Mouse (Mus musculus): ENCODE results near the gene Agps.
A peak's percentile ranks its signal among the peaks of the same experiment; 100 is the strongest.

Gene Agps

DNA sequence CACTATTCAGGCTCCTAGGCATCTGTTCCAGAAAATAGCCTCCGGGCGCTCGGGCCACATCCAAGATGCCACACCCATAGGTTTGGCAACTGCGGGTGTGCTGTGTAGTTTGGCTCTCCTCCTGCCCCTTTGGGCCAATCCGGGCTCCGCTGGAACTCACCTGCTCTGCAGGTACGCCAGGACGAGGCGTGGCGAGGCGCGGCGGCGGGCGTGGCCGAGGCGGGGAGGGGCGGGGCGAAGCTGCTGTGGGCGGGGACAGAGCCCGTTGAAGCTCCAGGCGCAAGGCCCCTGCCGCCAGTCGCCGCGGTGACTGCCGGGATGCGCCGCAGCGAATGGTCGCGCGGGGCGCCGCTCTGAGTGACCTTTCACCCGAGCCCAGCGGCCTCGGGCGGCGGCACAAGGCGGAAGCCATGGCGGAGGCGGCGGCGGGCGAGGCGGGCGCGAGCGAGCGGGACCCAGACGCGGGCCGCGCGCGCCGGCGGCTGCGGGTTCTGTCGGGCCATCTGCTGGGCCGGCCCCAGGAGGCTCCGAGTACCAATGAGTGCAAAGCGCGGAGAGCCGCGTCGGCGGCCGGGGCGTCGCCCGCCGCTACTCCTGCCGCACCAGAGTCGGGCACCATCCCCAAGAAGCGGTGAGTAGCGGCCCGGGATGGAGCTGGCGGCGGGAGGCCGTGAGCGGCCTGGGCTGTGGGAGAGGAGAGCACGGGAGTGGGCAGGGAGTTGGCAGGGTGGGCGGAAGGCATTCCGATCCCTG, at the start of gene Agps:
Gene Agps (plus strand): TSS at position 297 of the 753 bp plus-strand sequence.
- peak; percentile 75 for DNase-seq (ENCODE audit: low spot score)

DNA sequence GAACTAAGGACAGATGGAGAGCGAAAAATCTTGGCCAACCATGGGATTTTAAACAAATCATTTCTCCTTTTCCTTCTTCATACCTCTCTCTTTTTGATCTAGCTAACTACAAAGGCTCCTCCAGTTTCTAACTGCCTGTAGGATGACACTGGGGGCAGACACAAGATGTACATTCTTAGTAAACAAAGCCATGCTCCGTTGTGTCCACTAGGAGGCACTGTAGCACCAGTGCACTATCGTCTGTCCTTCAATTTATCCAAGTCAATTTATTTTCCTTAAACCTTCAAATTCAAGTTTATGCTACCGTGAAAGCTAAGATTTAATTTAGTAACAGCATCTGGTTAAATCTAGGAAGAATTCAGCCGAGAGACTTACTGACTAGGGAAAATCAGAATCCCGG, 45.9 kb upstream of the Agps start:
- DNase-seq (ENCODE audit: low spot score): no peak

DNA sequence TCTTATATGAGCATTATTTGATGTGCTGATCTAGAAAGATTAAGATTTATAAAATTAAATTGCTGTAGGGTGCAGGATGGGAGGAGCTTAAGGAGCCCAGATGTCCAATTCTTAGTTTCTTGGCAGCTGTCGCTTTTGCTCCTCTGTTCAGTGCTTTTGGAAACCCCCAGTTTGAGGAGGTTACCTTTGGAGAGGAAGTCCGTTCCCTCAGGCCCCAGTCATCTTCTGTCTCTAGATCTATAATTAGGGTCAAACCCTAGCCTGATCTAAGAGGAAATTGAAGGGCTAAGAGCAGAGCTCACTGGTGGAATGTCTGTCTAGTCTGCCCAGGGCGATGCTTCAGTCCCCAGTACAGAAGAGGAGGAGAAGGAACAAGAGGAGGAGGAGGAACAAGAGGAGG, 43.5 kb upstream of the Agps start:
- DNase-seq (ENCODE audit: low spot score): no peak

DNA sequence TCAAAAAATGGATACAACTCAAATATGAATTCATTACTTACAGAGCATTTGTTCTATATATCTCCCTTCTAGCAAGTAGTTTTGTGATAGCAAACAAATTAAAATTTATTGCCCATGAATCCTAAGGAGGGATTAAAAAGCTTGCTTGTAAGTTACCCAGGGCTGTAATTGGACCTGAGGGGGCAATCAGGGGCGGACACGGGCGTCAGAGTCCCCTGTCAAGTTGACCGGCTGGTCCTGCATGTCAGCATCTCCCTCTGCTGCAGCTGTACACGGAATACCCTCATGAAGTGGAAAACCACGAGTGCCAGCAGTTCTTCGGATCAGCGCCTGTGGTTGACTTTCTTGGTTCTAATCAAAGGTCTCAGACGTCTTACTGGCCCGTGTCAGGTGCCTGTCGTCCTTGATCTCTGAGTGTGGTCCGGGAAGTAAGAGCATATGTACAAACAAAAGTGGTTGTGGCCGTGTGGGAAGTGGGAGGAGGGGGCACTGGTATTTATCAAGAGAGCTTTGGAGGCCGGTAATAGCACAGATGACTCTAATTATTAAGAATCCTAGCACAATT, 41.9 kb upstream of the Agps start:
- no peak for DNase-seq (ENCODE audit: low spot score)

DNA sequence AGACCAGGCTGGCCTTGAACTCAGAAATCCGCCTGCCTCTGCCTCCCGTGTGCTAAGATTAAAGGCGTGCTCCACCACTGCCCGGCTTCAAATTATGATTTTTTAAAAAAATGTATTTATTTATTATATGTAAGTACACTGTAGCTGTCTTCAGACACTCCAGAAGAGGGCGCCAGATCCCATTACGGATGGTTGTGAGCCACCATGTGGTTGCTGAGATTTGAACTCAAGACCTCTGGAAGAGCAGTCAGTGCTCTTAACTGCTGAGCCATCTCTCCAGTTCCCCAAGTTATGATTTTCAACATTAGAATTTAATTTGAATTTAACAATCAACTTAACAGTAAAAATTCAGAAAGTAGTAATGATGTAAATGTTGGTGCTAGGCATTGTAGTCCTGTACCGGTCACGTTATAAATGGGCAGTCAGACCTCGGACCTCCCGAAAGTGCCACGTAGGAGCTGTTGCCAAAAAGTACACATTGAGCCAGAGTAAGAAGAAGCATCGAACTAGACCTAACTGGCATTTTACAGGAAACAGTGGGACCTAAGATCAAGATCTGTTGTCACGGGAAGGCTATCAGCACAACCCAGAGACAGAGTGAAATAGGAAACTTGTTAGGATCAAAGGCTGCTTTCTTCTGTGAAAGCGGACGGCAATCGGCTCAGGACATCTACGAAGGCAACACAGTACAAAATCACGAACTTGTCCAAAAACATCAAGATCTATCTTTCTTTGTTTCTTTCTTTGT, 40.2 kb upstream of the Agps start:
- no peak for DNase-seq (ENCODE audit: low spot score)

DNA sequence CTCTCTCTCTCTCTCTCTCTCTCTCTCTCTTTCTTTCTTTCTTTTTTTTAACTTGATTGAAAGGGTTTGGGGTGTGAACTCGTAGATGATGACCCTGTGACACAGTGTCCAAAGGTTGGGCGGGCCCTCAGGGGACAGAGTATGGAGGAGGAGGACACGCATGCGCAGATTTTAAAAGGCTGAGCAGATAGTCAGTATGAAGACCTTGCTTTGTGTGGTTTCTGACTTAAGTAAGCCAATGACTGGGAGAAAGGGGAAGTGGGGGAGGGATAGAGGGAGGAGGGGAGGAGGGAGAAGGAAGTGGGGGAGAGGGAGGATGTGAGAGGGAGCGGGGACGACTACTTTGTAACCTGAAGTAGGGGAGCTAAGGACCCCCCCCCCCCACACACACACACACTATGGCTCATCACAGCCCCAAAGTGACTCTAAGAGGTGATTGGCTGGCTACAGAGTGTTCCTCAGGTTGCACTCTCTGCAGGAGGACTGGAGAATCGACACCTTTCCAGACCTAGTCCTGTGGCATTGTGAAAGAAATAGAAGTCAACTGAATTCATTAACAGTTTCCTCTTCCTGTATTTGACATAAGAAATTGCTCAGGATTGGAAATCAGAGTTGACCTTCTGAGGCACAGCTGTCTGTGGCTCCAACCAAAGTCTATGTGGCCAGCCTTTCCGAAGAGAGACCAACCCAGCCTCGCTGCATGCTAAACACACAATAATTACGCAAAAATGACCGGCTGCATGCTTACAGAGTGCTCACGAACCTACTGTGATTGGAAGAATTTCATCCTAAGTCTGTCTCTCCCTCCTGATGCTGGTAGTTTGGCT, 39.4 kb upstream of the Agps start:
- no peak for DNase-seq (ENCODE audit: low spot score)

DNA sequence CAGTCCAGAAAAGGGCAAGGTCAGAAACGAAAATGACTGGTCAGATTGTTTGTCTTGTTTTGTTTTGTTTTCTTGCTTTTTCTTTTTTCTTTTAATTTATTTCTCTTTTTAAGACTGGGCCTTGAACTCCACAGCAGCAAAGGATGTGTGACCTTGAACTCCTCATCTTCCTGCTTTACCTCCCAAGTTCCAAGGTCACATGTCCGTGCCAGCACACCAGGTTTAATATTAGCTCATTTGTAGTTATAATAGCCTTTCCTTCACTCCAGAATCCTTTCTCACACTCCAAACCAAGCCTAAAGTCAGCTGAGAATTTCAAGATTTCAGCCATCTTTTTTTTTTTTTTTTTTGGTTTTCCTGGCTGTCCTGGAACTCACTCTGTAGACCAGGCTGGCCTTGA, 35.8 kb upstream of the Agps start:
- DNase-seq (ENCODE audit: low spot score): no peak

DNA sequence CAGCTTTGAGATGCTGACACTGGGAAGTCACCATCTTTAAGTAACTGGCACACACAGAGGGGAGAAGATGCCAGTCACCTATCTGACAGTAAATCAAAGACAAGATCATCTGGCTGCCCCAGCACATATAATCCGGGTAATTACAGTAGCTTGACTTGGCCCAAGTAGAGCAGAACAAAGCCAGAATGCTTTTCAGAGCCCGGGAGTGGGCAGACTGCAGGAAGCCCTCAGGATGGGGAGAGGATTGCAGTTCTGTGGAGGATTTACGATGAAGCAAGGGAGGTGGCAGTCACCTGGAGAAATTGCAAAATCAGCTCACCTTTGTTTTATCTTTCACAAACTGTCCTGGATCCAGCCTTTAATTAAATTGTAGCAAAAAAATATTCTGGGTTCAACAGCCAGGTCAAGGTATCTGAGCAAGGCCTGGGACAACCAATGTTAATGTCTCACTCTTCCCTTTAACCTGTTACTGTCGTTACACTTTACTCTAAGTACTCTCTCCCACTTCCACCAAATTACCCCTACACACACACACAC, 33.5 kb upstream of the Agps start:
- DNase-seq (ENCODE audit: low spot score): no peak

DNA sequence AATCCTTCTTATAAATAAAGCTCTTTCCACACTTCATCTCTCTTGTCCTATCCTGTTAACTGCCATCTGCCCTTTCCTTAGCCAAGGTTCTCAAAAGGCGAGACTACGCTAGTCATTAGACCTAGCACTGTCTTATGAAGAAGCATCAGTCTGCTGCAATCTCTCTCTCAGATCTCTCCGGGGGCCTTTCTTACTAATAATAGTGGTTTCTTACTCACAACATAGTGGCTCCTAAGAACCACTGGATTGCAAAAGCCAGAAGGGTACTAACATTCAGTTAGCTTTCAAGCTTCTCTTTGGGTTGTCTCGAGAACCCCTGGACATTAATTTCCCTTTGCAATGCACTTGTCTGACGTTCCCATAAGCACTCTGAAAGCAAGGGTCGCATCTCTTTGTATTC, 26.2 kb upstream of the Agps start:
- no peak for DNase-seq (ENCODE audit: low spot score)

DNA sequence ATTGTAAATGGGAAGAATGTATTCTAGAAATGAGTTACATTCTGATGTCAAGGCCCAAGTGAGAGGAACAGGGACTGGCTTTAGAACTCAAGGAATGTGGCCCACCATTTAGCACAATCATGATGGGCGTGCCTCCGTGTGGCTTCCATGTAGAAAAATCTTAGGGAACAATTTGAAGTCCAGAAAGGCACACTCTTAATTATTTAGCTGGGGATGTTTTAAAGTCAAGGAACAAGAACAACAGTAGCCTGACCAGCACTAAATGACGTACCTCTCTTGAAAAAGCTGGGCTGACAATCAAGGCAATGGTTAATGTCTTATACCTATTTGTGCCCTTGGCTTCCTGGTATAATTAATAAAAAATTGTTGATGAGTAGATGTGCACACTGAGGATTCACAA, 25.1 kb upstream of the Agps start:
- DNase-seq (ENCODE audit: low spot score): no peak

DNA sequence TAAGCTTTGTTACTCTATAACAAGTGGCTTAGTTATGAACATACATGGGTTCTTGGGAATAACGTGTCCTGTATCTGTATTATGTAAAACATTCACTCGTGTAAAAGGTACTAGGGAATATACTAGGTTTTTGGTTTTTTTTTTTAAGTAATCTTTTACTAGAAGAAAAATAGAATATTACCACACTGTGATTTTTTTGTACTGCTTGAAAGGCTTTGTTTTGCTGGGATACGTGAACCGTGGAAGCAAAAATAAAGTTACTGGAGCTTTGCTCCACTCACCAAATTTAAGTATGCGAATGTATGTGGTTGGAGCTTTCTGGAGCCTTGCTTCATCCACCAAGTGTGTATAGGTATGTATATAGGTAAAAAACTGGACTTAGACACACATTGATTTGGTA, 24.5 kb upstream of the Agps start:
- DNase-seq (ENCODE audit: low spot score): no peak

DNA sequence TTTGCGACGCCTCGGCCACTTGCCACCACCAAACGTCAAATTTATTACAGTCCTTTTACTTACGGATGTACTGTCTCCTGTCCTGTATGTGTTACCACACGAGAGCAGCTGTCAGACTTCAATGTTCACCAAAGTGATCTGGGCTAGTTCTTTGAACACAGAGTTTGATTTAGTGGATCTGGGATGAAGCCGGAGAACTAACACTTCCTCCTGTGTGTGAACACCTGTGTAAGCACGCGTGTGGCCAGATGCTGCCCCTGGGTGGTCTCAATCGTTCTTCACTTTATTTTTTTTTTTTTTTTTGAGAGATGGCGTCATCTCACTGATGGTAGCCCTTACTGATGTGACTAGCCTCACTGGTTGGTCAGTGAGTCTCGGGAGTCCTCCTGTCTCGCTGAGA, 17.1 kb upstream of the Agps start:
- DNase-seq (ENCODE audit: low spot score): no peak

DNA sequence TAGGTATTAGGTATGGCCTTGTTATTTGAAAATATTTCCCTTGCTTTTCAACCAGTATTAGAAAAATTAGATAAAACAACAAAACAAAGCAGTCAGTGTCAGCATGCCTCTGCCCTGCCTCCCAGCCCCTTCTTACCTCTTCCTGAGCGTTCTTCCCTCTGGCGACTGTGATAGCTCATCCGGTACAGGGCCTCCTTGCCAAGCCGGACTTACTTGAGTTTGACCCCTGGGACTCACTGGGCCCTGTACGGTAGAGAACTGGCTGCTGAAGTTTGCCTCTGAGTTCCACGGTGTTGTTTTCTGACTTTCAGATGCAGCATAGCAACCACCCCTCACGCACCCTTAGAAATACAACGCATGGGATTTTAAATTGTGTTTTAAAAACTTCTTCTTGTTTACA, 16.5 kb upstream of the Agps start:
- DNase-seq (ENCODE audit: low spot score): no peak

DNA sequence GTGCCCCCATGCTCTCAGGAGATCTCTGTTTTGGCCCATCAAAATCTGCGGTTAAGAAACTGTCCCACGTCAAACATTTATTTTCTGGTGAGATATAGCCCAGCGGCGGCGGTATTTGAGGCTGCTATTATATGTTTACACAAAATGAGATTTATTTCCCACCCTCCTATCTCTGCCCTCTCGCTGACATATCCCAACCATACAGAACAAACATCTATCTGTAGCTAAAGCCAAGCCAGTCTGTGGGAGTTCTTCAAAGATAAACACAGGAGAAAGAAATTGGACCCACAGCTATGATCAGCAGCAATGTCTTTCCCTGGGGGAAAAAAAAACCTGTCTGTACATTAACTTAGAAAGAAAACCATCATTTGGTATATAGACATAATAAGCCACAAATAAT, 15.3 kb upstream of the Agps start:
- no peak for DNase-seq (ENCODE audit: low spot score)

DNA sequence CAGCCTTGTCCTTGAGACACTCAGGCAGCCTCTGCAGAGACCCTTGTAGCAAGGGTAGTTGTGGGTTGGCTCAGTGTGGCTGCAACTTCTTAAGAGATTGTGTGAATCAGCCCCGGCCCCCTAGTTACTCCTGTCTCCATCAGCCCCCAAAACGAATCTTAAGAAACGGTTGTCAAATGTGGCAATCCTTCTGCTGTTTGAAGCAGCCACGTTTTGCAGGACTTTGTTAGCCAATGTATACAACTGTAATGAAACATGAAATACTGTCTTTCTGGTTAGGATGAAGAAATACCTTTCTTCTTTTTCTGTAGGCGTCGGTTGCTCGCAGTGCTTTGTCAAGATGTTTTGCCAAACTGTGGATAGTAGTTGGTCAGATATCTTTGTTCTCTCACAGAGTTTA, 13.3 kb upstream of the Agps start:
- DNase-seq (ENCODE audit: low spot score): no peak

DNA sequence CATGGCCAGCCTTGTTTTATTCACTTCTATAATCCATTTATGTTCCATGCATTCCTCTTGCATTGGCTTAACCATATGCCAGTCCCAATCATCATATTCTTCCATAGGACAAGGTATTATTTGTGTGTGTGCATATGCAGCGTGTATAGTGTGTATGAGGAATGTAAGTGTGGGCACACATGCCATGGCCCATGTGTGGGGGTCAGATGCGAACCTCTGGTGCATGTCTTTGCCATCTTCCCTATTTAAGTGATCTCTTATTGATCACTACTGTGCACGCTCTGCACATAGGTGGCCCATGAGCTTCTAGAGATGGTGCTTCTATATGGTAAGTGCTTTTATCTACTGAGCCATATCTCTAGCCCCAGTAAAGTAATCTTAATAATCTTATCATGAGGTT, 12.2 kb upstream of the Agps start:
- DNase-seq (ENCODE audit: low spot score): no peak

DNA sequence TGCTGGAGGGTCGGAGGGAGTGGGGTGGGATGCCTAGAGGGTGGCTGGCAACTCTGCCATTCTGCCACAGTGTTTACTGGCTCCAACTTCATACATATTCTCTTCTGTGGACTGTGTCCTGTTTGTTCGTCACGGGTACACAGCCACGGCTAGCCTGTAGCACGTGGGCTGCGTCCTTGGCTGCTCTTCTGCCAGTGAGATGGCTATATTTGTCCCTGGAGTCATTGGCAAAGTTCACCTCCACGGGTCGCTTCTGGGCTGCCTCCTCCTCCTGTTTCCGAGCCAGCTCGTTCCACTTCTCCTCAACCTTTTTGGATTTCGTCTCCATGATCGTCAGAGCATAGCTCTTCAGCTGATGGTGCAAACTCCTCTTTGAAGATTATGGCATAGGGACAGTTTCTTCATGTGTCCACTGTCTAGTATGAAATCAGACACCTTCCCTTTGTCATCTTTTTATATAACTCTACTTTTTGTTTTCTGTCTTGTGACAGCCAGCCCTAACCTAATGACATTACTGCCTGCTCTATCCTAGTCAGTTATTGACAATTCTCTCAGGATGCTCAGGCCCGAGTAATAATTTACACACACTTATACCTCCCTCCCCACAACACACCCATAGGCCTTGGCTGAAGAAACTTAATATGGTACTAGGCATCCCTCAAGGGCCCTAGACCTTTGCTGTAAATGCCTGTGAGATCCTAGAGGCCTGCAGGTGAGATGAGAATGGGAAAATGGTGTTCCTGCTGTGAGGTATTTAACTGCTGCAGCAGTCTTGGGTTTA, 9.8 kb upstream of the Agps start:
- no peak for DNase-seq (ENCODE audit: low spot score)

DNA sequence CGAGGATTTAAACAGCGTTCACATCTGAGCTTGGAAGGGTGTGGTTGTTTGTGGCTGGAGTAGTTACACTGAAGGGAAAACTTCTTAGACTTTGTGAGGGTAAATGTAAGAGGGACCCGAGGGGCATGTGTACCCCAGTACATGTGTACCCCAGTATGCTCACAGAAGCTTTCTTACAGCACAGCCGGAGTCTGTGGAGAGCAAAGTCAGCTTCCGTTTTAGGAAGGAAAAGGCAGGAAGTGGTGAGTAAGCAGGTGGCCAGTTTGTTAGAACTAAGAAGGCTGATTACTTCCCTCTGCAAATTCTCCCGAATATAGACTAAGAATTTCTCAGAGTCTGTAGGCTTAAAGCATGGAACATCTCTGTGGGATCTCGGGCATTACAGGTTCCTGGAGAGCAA, 8.2 kb upstream of the Agps start:
- DNase-seq (ENCODE audit: low spot score): no peak

DNA sequence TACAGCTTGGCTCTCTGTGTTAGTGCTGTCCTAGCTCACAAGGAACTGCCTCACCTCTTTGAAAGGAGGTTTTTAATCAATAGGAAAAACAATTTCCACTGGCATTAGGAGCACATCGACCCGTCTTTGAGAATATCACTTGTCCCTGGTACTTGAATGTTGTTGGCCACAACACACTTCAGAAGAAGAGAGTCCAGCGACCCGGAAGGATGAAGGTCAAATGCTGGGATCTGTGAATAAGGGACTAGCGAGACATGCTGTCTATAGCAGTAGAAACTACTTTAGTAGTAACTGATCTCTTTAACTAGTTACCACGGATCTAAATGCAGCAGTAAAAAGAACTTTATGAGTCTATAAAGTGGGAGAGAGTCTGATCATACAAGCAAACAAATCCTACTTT, 7.8 kb upstream of the Agps start:
- DNase-seq (ENCODE audit: low spot score): no peak

DNA sequence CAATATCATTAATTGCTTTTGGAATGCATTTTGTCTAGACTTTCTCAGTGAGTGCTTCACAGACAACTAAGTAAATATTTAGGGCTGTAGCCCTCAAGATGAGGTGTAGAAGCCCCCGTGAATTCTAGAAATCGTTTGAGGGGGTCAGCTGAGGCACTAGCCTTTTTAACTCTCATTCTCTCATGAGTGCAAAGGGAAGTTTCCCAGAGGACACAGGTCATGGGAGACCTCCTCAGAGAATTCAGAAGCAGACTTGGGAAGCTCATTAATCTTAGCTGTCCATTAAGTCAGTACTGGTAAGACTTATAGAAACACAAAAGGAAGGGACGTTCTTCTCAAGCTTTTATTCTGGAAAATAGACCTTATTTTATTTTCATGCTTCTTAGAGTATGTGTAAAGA, 7.1 kb upstream of the Agps start:
- no peak for DNase-seq (ENCODE audit: low spot score)

DNA sequence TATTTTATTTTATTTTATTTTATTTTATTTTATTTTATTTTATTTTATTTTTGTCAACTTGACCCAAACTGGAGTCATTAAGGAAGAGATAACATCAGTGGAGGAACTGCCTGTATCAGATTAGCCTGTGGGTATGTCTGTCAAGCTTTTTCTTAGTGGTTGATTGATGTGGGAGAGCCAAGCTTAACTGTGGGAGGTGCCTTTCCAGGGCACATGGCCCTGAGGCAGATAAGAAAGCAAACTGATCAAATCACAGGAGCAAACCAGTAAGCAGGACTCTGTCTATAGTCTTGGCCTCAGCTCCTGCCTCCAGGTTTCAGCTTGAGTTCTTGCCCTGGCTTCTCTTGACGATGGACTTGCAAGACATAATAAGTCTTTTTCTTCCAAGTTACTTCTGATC, 6.4 kb upstream of the Agps start:
- no peak for DNase-seq (ENCODE audit: low spot score)

Data from ovary, postnatal 10 days (tissue).